Comparison of ENCODE assay signal across 13 mouse cellular contexts in the genomic region with DNA sequence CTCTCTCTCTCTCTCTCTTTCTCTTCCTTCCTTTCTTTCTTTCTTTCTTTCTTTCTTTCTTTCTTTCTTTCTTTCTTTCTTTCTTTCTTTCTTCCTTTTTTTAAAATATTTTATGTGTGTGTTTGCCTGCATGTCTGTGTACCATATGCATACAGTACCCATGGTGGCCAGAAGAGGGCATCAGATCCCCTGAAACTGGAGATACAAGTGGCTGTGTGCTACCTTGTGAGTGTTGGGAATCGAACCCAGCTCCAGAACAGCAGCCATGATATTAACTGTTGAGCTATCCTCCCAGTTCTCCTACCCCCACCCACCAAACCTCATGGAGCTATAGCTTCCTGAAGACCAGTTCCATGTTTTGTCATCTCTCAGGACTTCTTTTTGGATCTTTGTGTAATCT. TPM values are rescaled to one million over a fixed set of nuclear protein-coding genes. Genes with fewer than 3 reads are reported as not detected.
DNase-seq lines count a peak whose midpoint lies in the region; ATAC-seq and TF ChIP-seq lines count a peak whose summit lies in the region.
"Had no signal": no experiment of that assay in that cellular context is flagged by ENCODE, and none has a peak within 500 bp of the region (broad histone marks: within the 10 kb centered on the region; RNA-seq: fewer than 3 reads in every experiment).

No protein-coding gene starts in this region.

- no peak overlapping the region for H3K27ac ChIP-seq in intestine, postnatal 0 days (ENCODE audit: low read depth, low read length)
- H3K27ac ChIP-seq in intestine, embryonic 16.5 days (ENCODE audit: low read length): no peak overlapping the region
- H3K27ac ChIP-seq in testis, adult 2 months (ENCODE audit: control insufficient read depth, insufficient read depth, low read depth, low read length): no peak overlapping the region
- H3K27ac ChIP-seq: embryonic facial prominence, embryonic 10.5 days; liver, embryonic 15.5 days had no signal

- H3K4me1 ChIP-seq in intestine, postnatal 0 days (replicated peaks; ENCODE audit: control insufficient read depth, insufficient read depth, low read length): 0 out of 2 replicates have a peak, but pooled peaks cover 3% of the 10 kb centered on the region
- peaks cover 4% of the 10 kb centered on the region; the same call in 1 of the 2 replicates for H3K4me1 ChIP-seq in intestine, embryonic 16.5 days (ENCODE audit: control insufficient read depth, insufficient read depth, low read length)
- H3K4me1 ChIP-seq in testis, adult 2 months (ENCODE audit: control insufficient read depth, insufficient read depth, low read length): no peaks in the 10 kb centered on the region; the same call in 1 of the 2 replicates

- peak; percentile 48 for TF ChIP-seq CTCF in intestine, postnatal 0 days (IDR thresholded peaks at IDR 0.05; ENCODE audit: low read depth)
- TF ChIP-seq CTCF in testis, adult 2 months (IDR thresholded peaks at IDR 0.05; ENCODE audit: control insufficient read depth, insufficient read depth, insufficient replicate concordance, low read depth, low read length): peak; percentile 29; the same call in 1 of the 2 replicates
- peak; percentile 47 for TF ChIP-seq CTCF in Patski (IDR thresholded peaks at IDR 0.05)

- POLR2A ChIA-PET in Patski (lab: Charles Lee): interaction anchor here (0.6 kb wide), 1 partner anchor 13 kb away, joined by 3 read pairs; no protein-coding TSS in a partner anchor

- no peaks in the 10 kb centered on the region for H3K36me3 ChIP-seq in intestine, postnatal 0 days (ENCODE audit: control insufficient read depth, insufficient read depth)
- H3K36me3 ChIP-seq in intestine, embryonic 16.5 days (ENCODE audit: control insufficient read depth, insufficient read depth, low read length): no peaks in the 10 kb centered on the region
- H3K36me3 ChIP-seq in testis, adult 2 months (ENCODE audit: control insufficient read depth, insufficient read depth, low read length): no peaks in the 10 kb centered on the region
- H3K36me3 ChIP-seq: embryonic facial prominence, embryonic 10.5 days; liver, embryonic 15.5 days had no signal

- no peak for ATAC-seq in intestine, postnatal 0 days
- no peak for ATAC-seq in intestine, embryonic 16.5 days
- no peak for ATAC-seq in Patski

- no peak overlapping the region for H3K4me3 ChIP-seq in intestine, postnatal 0 days (ENCODE audit: low read depth, low read length)
- no peak overlapping the region for H3K4me3 ChIP-seq in intestine, embryonic 16.5 days (ENCODE audit: low read length)
- H3K4me3 ChIP-seq in testis, adult 2 months (ENCODE audit: control insufficient read depth, low read depth, low read length): no peak overlapping the region
- H3K4me3 ChIP-seq: embryonic facial prominence, embryonic 10.5 days; liver, embryonic 15.5 days; megakaryocyte, embryonic 14.5 days; myocyte had no signal

- DNase-seq in testis, postnatal 10 days (ENCODE audit: low spot score): no peak
- no peak for DNase-seq in Patski (ENCODE audit: low read depth, low spot score)
- DNase-seq in induced T-regulatory cell, adult 2 months (ENCODE audit: low read depth): peak; percentile 8
- DNase-seq in urinary bladder, postnatal 36 days (ENCODE audit: low spot score in 2 of 2): no peak
- DNase-seq: kidney, adult 11 months had no signal

- 88% methylated on average over 1 of the region's 1 CpGs for WGBS in intestine, postnatal 0 days
- WGBS in intestine, embryonic 16.5 days: 93% methylated on average over 1 of the region's 1 CpGs

- H3K9me3 ChIP-seq in intestine, postnatal 0 days (ENCODE audit: control insufficient read depth): no peaks in the 10 kb centered on the region
- no peaks in the 10 kb centered on the region for H3K9me3 ChIP-seq in intestine, embryonic 16.5 days (ENCODE audit: control insufficient read depth, low read length)
- H3K9me3 ChIP-seq: embryonic facial prominence, embryonic 10.5 days; liver, embryonic 15.5 days had no signal

- in situ Hi-C loops in Patski (cut with MboI; ENCODE audit: low pct_unique_long_range_greater_than_20kb): no loop called here

- H3K4me2 ChIP-seq in intestine, postnatal 0 days (replicated peaks; ENCODE audit: low read depth): no peak overlapping the region
- H3K4me2 ChIP-seq in intestine, embryonic 16.5 days (ENCODE audit: low read depth, low read length): no peak overlapping the region
- H3K4me2 ChIP-seq: heart, embryonic 11.5 days; liver, embryonic 15.5 days had no signal

- TF ChIP-seq POLR2A in testis, adult 2 months (IDR thresholded peaks at IDR 0.05; ENCODE audit: control insufficient read depth, low read depth, low read length): no peak

- H3K9ac ChIP-seq in intestine, postnatal 0 days (ENCODE audit: low read depth, low read length): no peak overlapping the region
- no peak overlapping the region for H3K9ac ChIP-seq in intestine, embryonic 16.5 days (ENCODE audit: low read depth, low read length)
- H3K9ac ChIP-seq: liver, embryonic 15.5 days had no signal

- CTCF ChIA-PET in Patski (lab: Charles Lee): interaction anchor here (1.3 kb wide), 1 partner anchor 14 kb away, joined by 3 read pairs; no protein-coding TSS in a partner anchor

- H3K27me3 ChIP-seq in intestine, postnatal 0 days (replicated peaks; ENCODE audit: control insufficient read depth, insufficient read depth, low read length): peaks cover 22% of the 10 kb centered on the region
- peaks cover 16% of the 10 kb centered on the region for H3K27me3 ChIP-seq in intestine, embryonic 16.5 days (replicated peaks; ENCODE audit: control insufficient read depth, insufficient read depth, low read length)
- H3K27me3 ChIP-seq in testis, adult 2 months (ENCODE audit: control insufficient read depth, insufficient read depth, low read length): no peaks in the 10 kb centered on the region
- H3K27me3 ChIP-seq in Patski: peaks cover 23% of the 10 kb centered on the region

RNA-seq across cellular contexts. Expression of a gene that starts 3.7 kb away (rescaled TPM):
- polyA plus RNA-seq in intestine, postnatal 0 days (2015; fragmentation: Nextera tagmentation; extraction: Ambion mirVana): 14.0 and 15.8 TPM in 2 replicates
- polyA plus RNA-seq in intestine, embryonic 16.5 days (2015; fragmentation: Nextera tagmentation; extraction: Ambion mirVana): 20.4 and 21.6 TPM in 2 replicates
- 1.1 and 1.8 TPM in 2 replicates for polyA plus RNA-seq in testis, adult 2 months (2012; rRNA removed)
- 1.3 TPM for polyA plus RNA-seq in Patski (2021)
